Mouse (Mus musculus) thymus, postnatal 14 days (tissue): ENCODE results near the gene Olfr1419.
"Not testable (repeated sequence)": the region's sequence is repeated elsewhere in the genome, so short reads cannot be mapped to it uniquely, and the experiment has no call there.

Experiments
- DNase-seq: peaks from one replicate; pipeline ENCODE4 v3.0.0; 2021

The Olfr1419 gene

GRCm38 (mm10) chr19:11875006-11875405 lies at the start of gene Olfr1419:
TSS of gene Olfr1419 (minus strand) at chr19:11875106.
- DNase-seq, result no peak

- DNase-seq, result not testable (repeated sequence)
Measured at GRCm38 (mm10) chr19:11922515-11922914, 47.6 kb upstream of the Olfr1419 start.

- no peak for DNase-seq
Measured at GRCm38 (mm10) chr19:11922068-11922467, 47.2 kb upstream of the Olfr1419 start.

- no peak for DNase-seq
Measured at GRCm38 (mm10) chr19:11915804-11916203, 40.9 kb upstream of the Olfr1419 start.

- peak; percentile 63 for DNase-seq
Measured at GRCm38 (mm10) chr19:11912533-11913121, 37.7 kb upstream of the Olfr1419 start.

GRCm38 (mm10) chr19:11912037-11912532 lies 37.2 kb upstream of the Olfr1419 start, which contains the start of gene Patl1:
TSS of gene Patl1 (plus strand) at chr19:11912399.
- peak; percentile 99 for DNase-seq

- peak; percentile 43 for DNase-seq
Measured at GRCm38 (mm10) chr19:11911603-11912002, 36.7 kb upstream of the Olfr1419 start.

- DNase-seq, result no peak
Measured at GRCm38 (mm10) chr19:11911021-11911420, 36.1 kb upstream of the Olfr1419 start.

- DNase-seq, result no peak
Measured at GRCm38 (mm10) chr19:11886265-11886664, 11.4 kb upstream of the Olfr1419 start, which contains the start of gene Olfr1420. TSS of gene Olfr1420 (plus strand) at chr19:11886565.

GRCm38 (mm10) chr19:11878404-11878803 lies 3.5 kb upstream of the Olfr1419 start:
- DNase-seq, result not testable (repeated sequence)

GRCm38 (mm10) chr19:11867837-11868236 lies 7.1 kb downstream of the Olfr1419 start:
- no peak for DNase-seq

- DNase-seq, result no peak
Measured at GRCm38 (mm10) chr19:11860966-11861365, 13.9 kb downstream of the Olfr1419 start, which contains the start of gene Olfr1418. TSS of gene Olfr1418 (minus strand) at chr19:11861066.

GRCm38 (mm10) chr19:11856506-11856905 lies 18.4 kb downstream of the Olfr1419 start:
- no peak for DNase-seq

GRCm38 (mm10) chr19:11854821-11855220 lies 20.1 kb downstream of the Olfr1419 start:
- no peak for DNase-seq

- no peak for DNase-seq
Measured at GRCm38 (mm10) chr19:11852652-11853051, 22.3 kb downstream of the Olfr1419 start.

GRCm38 (mm10) chr19:11846333-11846732 lies 28.6 kb downstream of the Olfr1419 start:
- DNase-seq, result no peak

GRCm38 (mm10) chr19:11839119-11839518 lies 35.8 kb downstream of the Olfr1419 start, which contains the start of gene Olfr1417:
TSS of gene Olfr1417 (minus strand) at chr19:11839219.
- DNase-seq, result no peak

- no peak for DNase-seq
Measured at GRCm38 (mm10) chr19:11823346-11824065, 51.4 kb downstream of the Olfr1419 start.

GRCm38 (mm10) chr19:11820211-11820610 lies 54.7 kb downstream of the Olfr1419 start:
- DNase-seq, result no peak

- DNase-seq, result peak; percentile 76
Measured at GRCm38 (mm10) chr19:11819800-11820199, 55.1 kb downstream of the Olfr1419 start.

- DNase-seq, result no peak
Measured at GRCm38 (mm10) chr19:11819143-11819700, 55.7 kb downstream of the Olfr1419 start, which contains the start of gene Stx3. TSS of gene Stx3 (minus strand) at chr19:11819403.
